Mouse (Mus musculus) bone marrow, adult 2 months (tissue): ENCODE measurements at regions not wholly inside any gene's neighbourhood (a gene's known extent, or its start where the extent isn't known, plus 50 kb on each side); places are given as distances from the start of the nearest gene placed in this dataset.

ENCODE experiments used
- CTCF ChIP-seq: fragments of 200-500 bp; IDR thresholded peaks from 2 replicates; pipeline ENCODE4 v1.5.1; 2011; ENCODE audit warnings: low read length, control low read depth; ENCODE audit not compliant: control insufficient read depth, insufficient read depth
- POLR2A ChIP-seq: fragments of 200-500 bp; IDR thresholded peaks from 2 replicates; pipeline ENCODE4 v1.6.1; 2011; ENCODE audit warnings: low read depth, mild to moderate bottlenecking, control low read depth, low read length, borderline replicate concordance; ENCODE audit not compliant: control insufficient read depth

DNA sequence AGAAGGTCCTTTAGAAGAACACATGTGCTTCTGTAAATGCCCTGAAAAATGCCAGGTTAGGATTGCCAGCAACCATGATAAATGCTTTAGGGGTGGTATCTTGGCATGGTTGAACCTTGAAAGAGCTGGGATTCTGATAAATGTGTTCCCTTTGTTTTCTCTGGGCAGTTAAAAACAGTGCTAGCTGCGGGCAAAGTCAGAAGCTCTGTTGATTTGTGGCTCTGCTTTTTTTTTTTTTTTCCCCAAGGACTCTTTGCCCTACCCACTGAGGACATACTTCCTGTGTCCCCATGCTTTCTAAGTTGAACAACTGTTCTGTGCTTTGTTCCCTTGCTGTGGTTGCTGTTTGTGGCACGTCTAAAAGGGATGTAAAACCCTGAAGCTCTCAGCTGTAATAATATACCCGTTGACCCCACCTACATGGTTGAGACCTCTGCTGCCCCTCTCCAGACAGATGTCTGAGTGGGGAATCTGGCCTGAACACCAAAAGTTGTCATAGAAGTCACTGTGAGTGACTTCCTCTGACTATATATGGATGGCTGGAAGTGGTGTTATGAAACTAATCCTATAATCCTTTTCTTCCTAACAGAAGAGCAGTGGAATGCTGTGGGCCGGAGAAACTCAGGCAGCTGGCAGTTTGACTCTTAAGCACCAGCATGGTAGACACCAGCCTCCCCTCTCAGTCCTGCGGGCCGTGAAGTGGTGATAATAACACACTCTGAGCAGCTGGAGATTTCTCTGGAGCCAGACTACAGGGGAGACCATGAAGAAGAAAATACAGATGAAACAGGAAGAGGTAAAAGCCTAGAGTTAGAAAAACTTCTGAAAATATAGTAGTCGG, 218.7 kb downstream of the Phlda1 start:
- no peak for TF ChIP-seq POLR2A
- TF ChIP-seq CTCF = no peak
